Mouse (Mus musculus) forebrain, embryonic 16.5 days (tissue): Measurements from ENCODE around the gene Rpl9-ps6. TPM values are rescaled to one million over a fixed set of nuclear protein-coding genes. Genes with fewer than 3 reads are reported as not detected.

Experiments used
- ATAC-seq: fragments of 200-750 bp; cut with Nextera tagmentation; 2 replicates; pipeline ENCODE4 v1.8.0; 2017; ENCODE audit warnings: mild to moderate bottlenecking, moderate library complexity
- H3K27ac ChIP-seq: fragments of 300-500 bp; sonication (generic); 2 replicates; pipeline ENCODE4 v1.5.1; 2014; ENCODE audit warnings: low read length, control low read depth
- H3K27me3 ChIP-seq: fragments of 300-500 bp; sonication (generic); replicated peaks from 2 replicates; pipeline ENCODE4 v1.6.1; 2014; ENCODE audit warnings: low read length; ENCODE audit not compliant: control insufficient read depth, insufficient read depth
- H3K36me3 ChIP-seq: fragments of 300-500 bp; sonication (generic); 2 replicates; pipeline ENCODE4 v1.6.1; 2014; ENCODE audit not compliant: control insufficient read depth, insufficient read depth
- H3K4me1 ChIP-seq: fragments of 300-500 bp; sonication (generic); replicated peaks from 2 replicates; pipeline ENCODE4 v1.6.1; 2014; ENCODE audit warnings: low read length; ENCODE audit not compliant: control insufficient read depth, insufficient read depth
- H3K4me2 ChIP-seq: fragments of 300-500 bp; sonication (generic); 2 replicates; pipeline ENCODE4 v1.6.1; 2014; ENCODE audit warnings: mild to moderate bottlenecking, low read length, control low read depth
- H3K4me3 ChIP-seq: fragments of 300-500 bp; sonication (generic); replicated peaks from 2 replicates; pipeline ENCODE4 v1.5.1; 2014; ENCODE audit warnings: mild to moderate bottlenecking, low read length, control low read depth
- H3K9ac ChIP-seq: fragments of 300-500 bp; sonication (generic); replicated peaks from 2 replicates; pipeline ENCODE4 v1.6.1; 2014; ENCODE audit warnings: low read depth, low read length, control low read depth
- H3K9me3 ChIP-seq: fragments of 300-500 bp; sonication (generic); 2 replicates; pipeline ENCODE4 v1.6.1; 2016; ENCODE audit warnings: low read length; ENCODE audit not compliant: control insufficient read depth
- WGBS: fragments of 180-500 bp; shearing (Covaris S2); extraction: QIAGEN DNeasy Blood & Tissue Kit; methylation state at CpG from one replicate; pipeline ENCODE4 v1.1.7; 2014; 5-methylcytosine and 5-hydroxymethylcytosine counted together
- polyA plus RNA-seq: library from polyadenylated mRNA; unstranded; fragments of >200 nt; fragmentation: Nextera tagmentation; extraction: Ambion mirVana; gene quantifications from 2 replicates; pipeline ENCODE4 v1.2.1, GENCODE M21; 2015

The Rpl9-ps6 gene
- polyA plus RNA-seq, 1 experiment from 2014 or later, result 54.2 TPM

DNA sequence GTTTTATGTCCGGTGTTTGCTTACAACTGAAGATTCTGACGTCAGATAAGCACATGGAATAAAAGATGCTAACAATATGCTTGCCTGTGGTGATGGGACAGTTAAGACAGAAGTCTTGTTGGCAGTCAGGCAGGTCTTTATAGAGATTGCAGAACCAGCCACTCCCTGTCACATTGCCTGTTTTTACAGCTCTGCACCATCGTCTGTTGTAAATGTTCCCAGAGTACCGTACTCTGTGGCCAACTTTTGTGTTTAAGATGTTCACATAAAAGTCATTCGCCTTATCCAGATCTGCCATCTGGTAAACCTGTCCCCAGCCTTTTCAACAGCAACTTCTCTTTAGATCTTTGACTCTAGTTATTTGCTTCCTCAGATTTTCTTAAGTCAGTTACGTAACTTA, 31.0 kb upstream of the Rpl9-ps6 start:
- Histone ChIP-seq H3K36me3 (peaks cover 14% of the 10 kb centered on the region), H3K27ac (no peak overlapping the region), H3K4me3 (no peak overlapping the region), H3K9ac (no peak overlapping the region), H3K27me3 (no peaks in the 10 kb centered on the region), H3K4me2 (no peak overlapping the region), H3K4me1 (no peaks in the 10 kb centered on the region), H3K9me3 (no peaks in the 10 kb centered on the region)
- no peak for ATAC-seq
- 88% methylated on average over 6 of the region's 6 CpGs for whole genome bisulfite sequencing

GRCm38 (mm10) chr19:32495034-32495433, 28.7 kb upstream of the Rpl9-ps6 start:
- no peaks in the 10 kb centered on the region for H3K27me3 ChIP-seq
- no peaks in the 10 kb centered on the region for H3K9me3 ChIP-seq
- H3K4me2 ChIP-seq, result no peak overlapping the region
- no peaks in the 10 kb centered on the region for H3K4me1 ChIP-seq
- peaks cover 11% of the 10 kb centered on the region for H3K36me3 ChIP-seq
- no peak overlapping the region for H3K4me3 ChIP-seq
- H3K9ac ChIP-seq, result no peak overlapping the region
- no peak for ATAC-seq
- no peak overlapping the region for H3K27ac ChIP-seq
- 88% methylated on average over 11 of the region's 11 CpGs for WGBS

DNA sequence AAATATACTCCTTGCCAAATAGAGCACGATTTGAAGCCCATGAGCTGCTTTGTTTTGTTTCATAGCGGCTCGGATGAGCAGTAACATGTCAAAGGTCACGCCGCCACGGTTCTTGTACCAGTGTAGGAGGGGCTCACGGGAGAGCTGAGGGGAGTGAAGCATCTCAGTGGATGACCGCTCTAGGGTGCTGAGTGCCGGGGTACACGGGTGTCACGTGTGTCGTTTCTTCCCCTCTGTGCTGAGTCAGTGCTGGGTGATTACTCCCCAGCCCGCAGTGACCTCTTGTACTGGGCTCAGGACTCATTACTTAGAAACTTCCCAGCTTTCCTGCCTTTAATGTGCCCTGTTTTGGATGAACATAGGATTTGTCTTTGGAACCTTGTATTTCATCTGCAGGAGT, 28.2 kb upstream of the Rpl9-ps6 start:
- Histone ChIP-seq H3K4me1 (no peaks in the 10 kb centered on the region), H3K9ac (no peak overlapping the region), H3K27ac (no peak overlapping the region), H3K27me3 (no peaks in the 10 kb centered on the region), H3K9me3 (no peaks in the 10 kb centered on the region), H3K4me2 (no peak overlapping the region), H3K4me3 (no peak overlapping the region), H3K36me3 (peaks cover 11% of the 10 kb centered on the region)
- 93% methylated on average over 13 of the region's 13 CpGs for WGBS
- no peak for ATAC-seq

DNA sequence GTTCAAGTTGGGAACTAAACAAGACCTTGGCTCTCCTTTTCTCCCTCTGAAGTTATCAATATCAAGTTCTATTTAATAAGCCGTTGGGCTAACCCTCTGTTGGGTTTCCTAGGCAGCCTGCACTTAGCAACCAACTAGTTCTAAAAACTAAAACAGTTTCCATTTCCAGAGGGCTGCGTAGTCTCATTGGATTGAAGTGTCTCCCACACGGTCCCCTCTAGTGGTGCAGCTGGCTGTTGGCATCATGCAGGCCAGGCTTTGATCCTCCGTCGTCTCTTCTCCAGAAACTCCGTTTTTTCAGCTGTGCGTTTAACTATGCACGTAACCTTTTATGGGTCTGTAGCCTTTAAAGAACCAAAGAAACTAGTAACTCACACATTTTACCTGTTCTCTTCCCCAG, 27.1 kb upstream of the Rpl9-ps6 start:
- Histone ChIP-seq H3K4me2 (no peak overlapping the region), H3K4me3 (no peak overlapping the region), H3K27ac (no peak overlapping the region), H3K27me3 (no peaks in the 10 kb centered on the region), H3K9ac (no peak overlapping the region), H3K9me3 (no peaks in the 10 kb centered on the region), H3K36me3 (peaks cover 8% of the 10 kb centered on the region), H3K4me1 (0 out of 2 replicates have a peak, but pooled peaks cover 2% of the 10 kb centered on the region)
- no peak for ATAC-seq
- 89% methylated on average over 8 of the region's 8 CpGs for WGBS

- Histone ChIP-seq H3K27me3 (no peaks in the 10 kb centered on the region), H3K9ac (no peak overlapping the region), H3K36me3 (peaks cover 4% of the 10 kb centered on the region; the same call in 1 of the 2 replicates), H3K27ac (no peak overlapping the region), H3K4me2 (no peak overlapping the region), H3K9me3 (no peaks in the 10 kb centered on the region), H3K4me1 (peaks cover 6% of the 10 kb centered on the region; the same call in 1 of the 2 replicates), H3K4me3 (no peak overlapping the region)
- 95% methylated on average over 5 of the region's 5 CpGs for WGBS
- ATAC-seq, result no peak
Measured at GRCm38 (mm10) chr19:32492981-32493380, 26.6 kb upstream of the Rpl9-ps6 start.

- no peak overlapping the region for H3K27ac ChIP-seq
- no peaks in the 10 kb centered on the region for H3K27me3 ChIP-seq
- H3K4me1 ChIP-seq, result peaks cover 11% of the 10 kb centered on the region
- H3K4me2 ChIP-seq, result no peak overlapping the region
- H3K9ac ChIP-seq, result no peak overlapping the region
- ATAC-seq, result no peak
- H3K9me3 ChIP-seq, result no peaks in the 10 kb centered on the region
- WGBS, result 97% methylated on average over 3 of the region's 3 CpGs
- no peak overlapping the region for H3K4me3 ChIP-seq
- peaks cover 4% of the 10 kb centered on the region; the same call in 1 of the 2 replicates for H3K36me3 ChIP-seq
Measured at GRCm38 (mm10) chr19:32492339-32492738, 26.0 kb upstream of the Rpl9-ps6 start.

GRCm38 (mm10) chr19:32490976-32491375, 24.6 kb upstream of the Rpl9-ps6 start:
- no peak for ATAC-seq
- H3K27ac ChIP-seq, result no peak overlapping the region
- no peak overlapping the region for H3K9ac ChIP-seq
- H3K4me1 ChIP-seq, result peaks cover 20% of the 10 kb centered on the region
- peaks cover 4% of the 10 kb centered on the region; the same call in 1 of the 2 replicates for H3K36me3 ChIP-seq
- 94% methylated on average over 2 of the region's 2 CpGs for WGBS
- H3K9me3 ChIP-seq, result no peaks in the 10 kb centered on the region
- H3K4me3 ChIP-seq, result no peak overlapping the region
- H3K27me3 ChIP-seq, result no peaks in the 10 kb centered on the region
- no peak overlapping the region for H3K4me2 ChIP-seq

- H3K27ac ChIP-seq, result no peak overlapping the region
- no peaks in the 10 kb centered on the region for H3K9me3 ChIP-seq
- no peak overlapping the region for H3K4me3 ChIP-seq
- no peak overlapping the region for H3K9ac ChIP-seq
- no peak overlapping the region for H3K4me2 ChIP-seq
- peaks cover 2% of the 10 kb centered on the region; the same call in 1 of the 2 replicates for H3K36me3 ChIP-seq
- no peaks in the 10 kb centered on the region for H3K27me3 ChIP-seq
- 84% methylated on average over 12 of the region's 12 CpGs for WGBS
- H3K4me1 ChIP-seq, result peaks cover 27% of the 10 kb centered on the region
- ATAC-seq, result no peak
Measured at GRCm38 (mm10) chr19:32489166-32489895, 23.0 kb upstream of the Rpl9-ps6 start.

DNA sequence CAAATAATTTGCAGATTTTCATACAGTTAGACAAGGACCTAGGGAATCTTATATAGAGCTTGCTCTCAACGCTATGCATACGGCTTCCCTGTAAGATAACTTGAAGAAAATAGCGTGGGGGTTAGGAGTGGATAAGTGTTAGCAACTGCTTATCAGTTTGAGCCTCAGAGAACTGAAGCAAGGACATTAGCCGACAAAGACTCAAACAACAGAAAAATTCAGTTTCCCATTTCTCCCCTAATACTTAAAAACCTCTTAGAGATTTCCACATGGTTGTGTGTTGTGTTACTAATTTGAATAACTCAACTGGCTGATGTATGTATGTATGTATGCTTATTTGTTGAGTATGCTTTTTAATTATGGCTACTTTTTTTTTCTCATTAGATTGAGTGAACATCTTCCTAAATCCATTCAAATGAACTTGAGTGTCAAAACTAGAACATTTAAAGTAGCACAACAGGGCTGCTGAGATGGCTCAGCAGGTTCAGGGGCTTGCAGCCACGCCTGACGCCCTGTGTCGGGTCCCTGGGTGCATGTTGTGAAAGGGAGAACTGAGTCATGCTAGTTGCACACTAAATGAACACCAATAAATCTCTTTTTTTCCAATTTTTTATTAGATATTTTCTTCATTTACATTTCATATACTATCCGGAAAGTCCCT, 21.3 kb upstream of the Rpl9-ps6 start:
- whole genome bisulfite sequencing, result 85% methylated on average over 8 of the region's 8 CpGs

More for the DNA sequence above, 21.3 kb upstream of the Rpl9-ps6 start:
- Histone ChIP-seq H3K4me3 (no peak overlapping the region), H3K9ac (no peak overlapping the region), H3K27ac (no peak overlapping the region), H3K27me3 (no peaks in the 10 kb centered on the region), H3K36me3 (peaks cover 2% of the 10 kb centered on the region; the same call in 1 of the 2 replicates), H3K4me1 (peaks cover 27% of the 10 kb centered on the region), H3K9me3 (no peaks in the 10 kb centered on the region), H3K4me2 (peak overlapping the region; percentile 93)
- no peak for ATAC-seq
